Mouse (Mus musculus) thymus, postnatal 10 days (tissue): Measurements from ENCODE around the gene Tnks1bp1.

Experiments
- DNase-seq, 2 experiments: peaks; one replicate each; pipeline ENCODE4 v3.0.0; 2021; ENCODE audit warnings: low spot score in 2 of 2

Gene Tnks1bp1

GRCm38 (mm10) chr2:85088716-85089646 is 41.2 kb downstream of the Tnks1bp1 start:
- DNase-seq: no peak

- DNase-seq: no peak
These were observed 43.5 kb downstream of the Tnks1bp1 start for GRCm38 (mm10) chr2:85091325-85091724.

GRCm38 (mm10) chr2:85093376-85093775 is 45.6 kb downstream of the Tnks1bp1 start:
- DNase-seq: no peak

- no peak for DNase-seq
These were observed 48.1 kb downstream of the Tnks1bp1 start for GRCm38 (mm10) chr2:85095906-85096305.

GRCm38 (mm10) chr2:85098014-85098413 is 50.2 kb downstream of the Tnks1bp1 start:
- DNase-seq: no peak

- no peak for DNase-seq
These were observed 51.1 kb downstream of the Tnks1bp1 start for GRCm38 (mm10) chr2:85098824-85099511.

GRCm38 (mm10) chr2:85103201-85103600 is 55.4 kb downstream of the Tnks1bp1 start:
- no peak for DNase-seq

- no peak for DNase-seq
These were observed 57.7 kb downstream of the Tnks1bp1 start for GRCm38 (mm10) chr2:85105426-85106013.

- DNase-seq: no peak
These were observed 58.4 kb downstream of the Tnks1bp1 start for GRCm38 (mm10) chr2:85106068-85106790.

- DNase-seq: no peak
These were observed 59.1 kb downstream of the Tnks1bp1 start for GRCm38 (mm10) chr2:85106941-85107340.

GRCm38 (mm10) chr2:85110288-85110875 is 62.6 kb downstream of the Tnks1bp1 start:
- no peak for DNase-seq
